26 mouse cellular contexts compared by ENCODE assay signal in genomic region chr16:43219367-43219766, GRCm38 (mm10).
DNase-seq lines count a peak whose midpoint lies in the region; ATAC-seq and TF ChIP-seq lines count a peak whose summit lies in the region.
"Had no signal": no experiment of that assay in that cellular context is flagged by ENCODE, and none has a peak within 500 bp of the region (broad histone marks: within the 10 kb centered on the region; RNA-seq: fewer than 3 reads in every experiment).

No protein-coding gene starts in this region.

- H3K4me1 ChIP-seq in heart, adult 2 months (ENCODE audit: control insufficient read depth, insufficient read depth, low read length), result peaks cover 1% of the 10 kb centered on the region
- no peaks in the 10 kb centered on the region for H3K4me1 ChIP-seq in liver, postnatal 0 days (ENCODE audit: insufficient read depth)
- H3K4me1 ChIP-seq in hindbrain, embryonic 14.5 days (replicated peaks; ENCODE audit: control insufficient read depth, insufficient read depth, low read length), result peaks cover 5% of the 10 kb centered on the region; the same call in 1 of the 2 replicates
- H3K4me1 ChIP-seq: liver, embryonic 13.5 days; lung, embryonic 15.5 days; midbrain, embryonic 15.5 days; neural tube, embryonic 12.5 days had no signal

- ATAC-seq in liver, postnatal 0 days, result no peak
- no peak for ATAC-seq in hindbrain, embryonic 14.5 days (ENCODE audit: low FRiP score)
- ATAC-seq: forebrain, postnatal 0 days; hindbrain, postnatal 0 days; midbrain, embryonic 15.5 days had no signal

- no peak overlapping the region for H3K4me3 ChIP-seq in heart, adult 2 months
- H3K4me3 ChIP-seq in liver, postnatal 0 days (ENCODE audit: low read depth, low read length), result no peak overlapping the region
- H3K4me3 ChIP-seq in hindbrain, embryonic 14.5 days (replicated peaks; ENCODE audit: low read length), result no peak overlapping the region
- H3K4me3 ChIP-seq: embryonic facial prominence, embryonic 12.5 days; limb, embryonic 10.5 days; liver, embryonic 13.5 days; lung, embryonic 15.5 days; midbrain, embryonic 15.5 days; neural tube, embryonic 12.5 days had no signal

- DNase-seq in heart, adult 2 months, result no peak
- DNase-seq in heart, adult 8-10 months (ENCODE audit: low spot score), result no peak
- no peak for DNase-seq in liver, postnatal 0 days
- DNase-seq in liver (no peak), ZHBTc4 (ENCODE audit: low read depth, low spot score) (peak; percentile 2)
- DNase-seq in hindbrain, embryonic 14.5 days (ENCODE audit: low spot score), result no peak
- DNase-seq in ovary, postnatal 36 days (ENCODE audit: low spot score), result no peak
- DNase-seq: adrenal gland, adult 2 months; B cell, adult 2 months; cerebellum, adult 18-20 months; cerebellum, postnatal 25 days; forebrain, postnatal 0 days; kidney, adult 11 months; liver, embryonic 13.5 days; lung, postnatal 36 days; retina, postnatal 1 day; right cerebral cortex, postnatal 25 days; thymus, adult 18-20 months had no signal

- 95% methylated on average over 1 of the region's 1 CpGs for WGBS in heart, adult 2 months
- 84% methylated on average over 1 of the region's 1 CpGs for WGBS in liver, postnatal 0 days (ENCODE audit: insufficient replicate concordance)
- 88% methylated on average over 1 of the region's 1 CpGs for WGBS in hindbrain, embryonic 14.5 days

- H3K27me3 ChIP-seq in heart, adult 2 months (ENCODE audit: control insufficient read depth, insufficient read depth, low read length), result no peaks in the 10 kb centered on the region
- no peaks in the 10 kb centered on the region for H3K27me3 ChIP-seq in liver, postnatal 0 days (ENCODE audit: insufficient read depth, low read length)
- H3K27me3 ChIP-seq in hindbrain, embryonic 14.5 days (ENCODE audit: control insufficient read depth, insufficient read depth, low read length), result no peaks in the 10 kb centered on the region
- H3K27me3 ChIP-seq: embryonic facial prominence, embryonic 12.5 days; liver, embryonic 13.5 days; lung, embryonic 15.5 days; midbrain, embryonic 15.5 days; neural tube, embryonic 12.5 days had no signal

- no peak overlapping the region for H3K9ac ChIP-seq in heart, adult 2 months (ENCODE audit: low read depth, low read length)
- H3K9ac ChIP-seq in liver, postnatal 0 days (replicated peaks), result no peak overlapping the region
- H3K9ac ChIP-seq in hindbrain, embryonic 14.5 days, result no peak overlapping the region
- H3K9ac ChIP-seq: embryonic facial prominence, embryonic 12.5 days; forebrain, postnatal 0 days; liver, embryonic 13.5 days; lung, embryonic 15.5 days; midbrain, embryonic 15.5 days; neural tube, embryonic 12.5 days had no signal

- no peaks in the 10 kb centered on the region for H3K9me3 ChIP-seq in liver, postnatal 0 days (ENCODE audit: low read length)
- H3K9me3 ChIP-seq in hindbrain, embryonic 14.5 days (ENCODE audit: control insufficient read depth, low read length), result no peaks in the 10 kb centered on the region
- H3K9me3 ChIP-seq: embryonic facial prominence, embryonic 12.5 days; limb, embryonic 10.5 days; liver, embryonic 13.5 days; lung, embryonic 15.5 days; midbrain, embryonic 15.5 days; neural tube, embryonic 12.5 days had no signal

- intact Hi-C loops in heart, adult 2 months (cut with DNase I), result no loop called here

- peaks cover 2% of the 10 kb centered on the region for H3K36me3 ChIP-seq in heart, adult 2 months (ENCODE audit: control insufficient read depth, insufficient read depth, low read length)
- H3K36me3 ChIP-seq in liver, postnatal 0 days (replicated peaks; ENCODE audit: insufficient read depth, low read length), result no peaks in the 10 kb centered on the region
- no peaks in the 10 kb centered on the region for H3K36me3 ChIP-seq in hindbrain, embryonic 14.5 days (replicated peaks; ENCODE audit: control insufficient read depth, insufficient read depth)
- H3K36me3 ChIP-seq: embryonic facial prominence, embryonic 12.5 days; limb, embryonic 10.5 days; liver, embryonic 13.5 days; lung, embryonic 15.5 days; midbrain, embryonic 15.5 days; neural tube, embryonic 12.5 days had no signal

- TF ChIP-seq CTCF in heart, adult 2 months (IDR thresholded peaks at IDR 0.05), result peak; percentile 28
- peak; percentile 21 for TF ChIP-seq CTCF in liver, postnatal 0 days (IDR thresholded peaks at IDR 0.05; ENCODE audit: low read depth)

- H3K27ac ChIP-seq in heart, adult 2 months, result no peak overlapping the region
- no peak overlapping the region for H3K27ac ChIP-seq in liver, postnatal 0 days (ENCODE audit: low read depth)
- H3K27ac ChIP-seq in hindbrain, embryonic 14.5 days, result no peak overlapping the region
- H3K27ac ChIP-seq: embryonic facial prominence, embryonic 12.5 days; hindbrain, postnatal 0 days; kidney, postnatal 0 days; limb, embryonic 10.5 days; liver, embryonic 13.5 days; lung, embryonic 15.5 days; midbrain, embryonic 15.5 days; neural tube, embryonic 12.5 days had no signal

- no peak for TF ChIP-seq EP300 in heart, adult 2 months (IDR thresholded peaks at IDR 0.05; ENCODE audit: insufficient read depth, low read depth, low read length)
- TF ChIP-seq EP300 in liver, postnatal 0 days (IDR thresholded peaks at IDR 0.05; ENCODE audit: low read depth), result no peak

- H3K79me2 ChIP-seq in heart, adult 2 months (replicated peaks; ENCODE audit: control insufficient read depth, insufficient read depth, low read length), result no peaks in the 10 kb centered on the region

- TF ChIP-seq POLR2A in heart, adult 2 months (IDR thresholded peaks at IDR 0.05; ENCODE audit: insufficient read depth, low read depth, low read length), result no peak

- no peak overlapping the region for H3K4me2 ChIP-seq in liver, postnatal 0 days (ENCODE audit: low read depth, low read length)
- H3K4me2 ChIP-seq in hindbrain, embryonic 14.5 days (replicated peaks), result no peak overlapping the region
- H3K4me2 ChIP-seq: embryonic facial prominence, embryonic 12.5 days; heart, embryonic 11.5 days; liver, embryonic 13.5 days; lung, embryonic 15.5 days; midbrain, embryonic 15.5 days; neural tube, embryonic 12.5 days had no signal
